Mouse (Mus musculus) yolk sac, embryonic 10.5 days (tissue): ENCODE data around the gene Wdr64.
A peak's percentile ranks its signal among the peaks of the same experiment; 100 is the strongest.

Experiments used
- DNase-seq: peaks from one replicate; pipeline ENCODE4 v3.0.0-alpha.2; 2017; ENCODE audit warnings: low spot score

Gene Wdr64

DNA sequence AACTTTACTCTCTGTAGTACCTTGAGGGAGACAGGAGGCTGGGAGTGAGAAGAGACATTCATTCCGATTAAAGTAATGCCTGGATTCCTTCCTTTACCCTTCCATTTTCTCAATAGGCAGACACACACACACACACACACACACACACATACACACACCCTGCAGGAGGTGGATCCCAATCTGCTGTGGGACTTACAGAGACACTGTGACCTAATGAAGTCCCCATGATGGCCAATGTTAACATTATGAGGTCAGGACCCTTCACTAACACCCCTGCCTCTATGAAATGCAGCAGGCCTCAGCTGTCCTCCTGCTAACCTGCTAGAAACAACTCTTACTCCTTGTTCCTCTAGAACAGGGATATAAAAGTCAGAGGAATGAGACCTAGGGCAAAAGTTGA, at the start of gene Wdr64:
Gene Wdr64 (plus strand): TSS at position 301 of the 400 bp plus-strand sequence.
- DNase-seq: no peak

DNA sequence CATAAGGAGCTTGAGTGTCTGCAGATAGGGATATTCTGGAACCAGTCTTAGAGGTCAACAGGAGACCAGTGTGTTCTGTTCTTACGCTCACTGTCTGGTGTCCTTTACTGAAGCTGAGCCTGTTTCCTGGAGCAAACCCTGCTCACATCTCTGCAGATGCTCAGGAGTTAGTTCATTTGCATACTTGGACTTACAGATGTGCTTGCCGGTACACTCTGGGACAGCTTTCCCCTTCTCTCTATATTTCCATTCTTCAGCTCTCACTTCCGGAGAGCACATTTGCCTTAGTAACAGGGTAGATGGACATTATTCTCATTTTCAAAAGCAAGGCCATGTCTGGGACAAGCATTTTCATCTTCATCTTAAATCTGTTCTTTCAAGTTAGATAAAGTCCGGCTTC, 49.8 kb upstream of the Wdr64 start:
- no peak for DNase-seq

DNA sequence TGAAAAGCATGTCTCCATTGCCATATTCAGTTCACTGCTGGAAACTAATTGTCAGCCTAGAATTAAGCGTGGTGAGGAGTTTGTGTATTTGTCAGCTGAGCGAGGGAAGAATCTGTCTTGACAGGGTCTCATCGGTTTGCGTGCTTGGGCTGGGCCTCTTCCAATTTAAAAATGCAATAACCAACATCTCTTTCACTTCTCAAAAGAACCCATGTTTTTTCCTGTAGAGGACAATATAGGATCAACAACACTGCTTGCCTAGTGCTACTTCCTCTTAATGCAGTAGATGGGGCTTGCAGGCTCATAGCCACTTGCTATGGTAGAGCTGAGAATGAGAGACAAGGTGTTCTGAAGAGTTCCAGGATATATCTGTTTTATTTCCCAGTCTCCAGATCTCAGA, 38.5 kb upstream of the Wdr64 start:
- no peak for DNase-seq

DNA sequence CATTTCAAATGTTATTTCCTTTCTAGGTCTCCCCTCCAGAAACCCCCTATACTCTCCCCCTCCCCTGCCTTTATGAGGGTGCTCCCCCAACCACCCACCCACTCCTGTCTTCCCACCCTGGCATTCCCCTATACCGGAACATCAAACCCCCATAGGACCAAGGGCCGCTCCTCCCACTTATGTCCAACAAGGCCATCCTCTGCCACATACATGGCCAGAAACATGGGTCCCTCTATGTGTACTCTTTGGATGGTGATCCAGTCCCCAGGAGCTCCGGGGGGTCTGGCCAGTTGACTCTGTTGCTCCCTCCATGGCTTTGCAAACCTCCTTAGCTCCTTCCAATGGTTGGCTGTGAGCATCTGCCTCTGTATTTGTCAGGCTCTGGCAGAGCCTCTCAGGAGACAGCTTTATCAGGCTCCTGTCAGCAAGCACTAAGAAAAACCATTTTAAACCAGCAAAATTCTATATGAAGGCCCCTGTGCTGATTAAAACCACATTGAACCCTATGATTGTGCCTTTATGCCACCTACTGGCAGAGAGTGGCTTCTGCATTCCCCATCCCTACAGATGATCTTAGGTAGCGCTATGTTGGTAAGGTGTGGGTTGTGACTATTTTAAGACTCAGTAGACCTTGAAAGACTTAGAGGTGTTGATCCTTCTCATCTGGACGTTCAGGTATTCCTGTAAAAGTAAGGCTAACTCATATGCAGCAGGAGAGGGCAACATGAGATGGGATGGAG, 29.6 kb upstream of the Wdr64 start:
- no peak for DNase-seq

DNA sequence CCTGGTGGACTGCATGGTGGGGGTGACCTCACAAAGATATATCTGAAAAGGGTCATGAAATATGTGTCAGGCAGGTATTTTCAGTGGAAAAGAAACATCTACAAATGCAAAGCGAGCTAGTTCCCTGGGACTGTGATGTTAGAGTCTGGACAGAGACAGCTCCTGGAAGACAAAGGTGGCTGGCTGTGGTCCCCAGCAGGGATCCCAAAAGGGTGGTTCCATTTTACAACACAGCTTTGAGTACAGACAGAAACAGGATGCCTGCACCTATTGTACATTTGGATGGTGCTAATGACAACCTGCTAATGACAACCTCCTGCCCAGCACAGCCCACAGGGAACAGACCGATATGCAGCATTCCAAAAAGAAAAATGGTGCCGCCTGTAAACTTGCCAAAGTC, 28.9 kb upstream of the Wdr64 start:
- no peak for DNase-seq

DNA sequence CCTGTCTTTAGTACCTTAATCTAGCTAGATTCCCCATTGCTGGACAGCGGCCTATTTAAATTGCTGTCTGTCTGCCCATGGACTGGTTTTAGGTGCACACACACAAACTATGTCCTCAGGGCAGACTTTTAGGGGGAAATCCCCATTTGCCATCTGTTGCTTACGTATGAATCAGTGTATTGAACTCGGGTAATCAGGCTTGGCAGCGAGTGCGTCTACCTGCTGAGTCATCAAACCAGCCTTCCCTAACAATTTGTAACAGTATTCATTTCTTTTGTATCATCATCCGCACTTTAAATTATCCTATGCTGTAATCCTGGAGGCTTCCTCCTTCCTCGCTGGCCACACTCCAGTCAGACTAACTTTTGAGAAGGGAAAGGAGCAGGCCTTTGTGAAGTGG, 28.4 kb upstream of the Wdr64 start:
- DNase-seq: no peak

DNA sequence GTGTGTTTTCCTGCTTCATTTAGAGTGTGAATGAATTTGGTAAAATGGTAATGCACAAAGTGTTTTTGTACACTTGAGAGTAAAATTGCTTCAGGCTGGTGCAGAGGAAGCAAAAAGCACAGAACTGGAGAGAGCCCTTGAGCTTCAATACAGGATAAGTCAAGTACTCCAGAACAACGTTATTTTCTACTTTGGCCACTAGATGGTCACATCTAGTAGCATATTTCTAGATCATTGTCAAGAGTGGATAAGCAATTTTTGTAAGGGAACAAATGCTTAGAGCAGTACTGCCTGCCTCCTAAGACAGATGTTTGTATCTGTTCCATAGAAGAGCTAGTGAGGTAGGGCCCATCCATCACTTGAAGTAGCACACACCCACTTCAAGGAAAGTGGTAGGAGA, 26.8 kb upstream of the Wdr64 start:
- DNase-seq: no peak

DNA sequence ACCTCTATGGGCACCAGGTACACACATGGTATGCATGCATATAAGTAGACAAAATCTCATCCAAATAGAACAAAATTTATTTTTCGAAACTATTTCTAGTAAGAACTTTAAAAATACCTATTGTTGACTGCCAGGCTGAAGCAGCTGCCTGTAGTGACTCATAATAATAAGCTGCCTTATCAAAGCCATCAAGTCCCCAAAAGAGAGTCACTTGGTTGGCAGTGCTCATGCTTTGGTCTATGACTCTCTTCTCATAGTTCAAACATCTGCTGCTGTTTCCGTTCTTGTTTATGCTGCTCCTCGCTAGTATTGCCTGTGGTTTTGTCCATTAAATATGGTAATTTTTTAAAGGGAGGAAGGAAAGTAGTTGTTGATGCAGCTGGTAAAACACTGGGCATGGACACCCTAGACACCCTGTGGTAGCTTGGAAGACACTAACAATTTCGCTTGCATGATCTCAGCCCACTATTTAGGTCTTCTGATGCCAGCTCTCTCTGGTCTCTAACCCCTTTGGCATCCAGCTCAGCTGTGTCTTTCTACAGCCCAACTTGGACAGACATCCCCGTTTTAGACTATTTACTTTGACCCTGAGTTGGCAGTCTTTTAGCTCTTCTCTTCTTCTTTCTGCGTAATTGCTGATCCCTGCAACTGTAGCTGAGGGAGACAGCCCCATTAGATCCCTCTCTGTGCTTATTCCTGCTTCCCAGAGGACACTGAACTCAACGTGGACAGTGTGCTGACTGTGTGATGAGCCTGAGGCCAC, 24.6 kb upstream of the Wdr64 start:
- no peak for DNase-seq

DNA sequence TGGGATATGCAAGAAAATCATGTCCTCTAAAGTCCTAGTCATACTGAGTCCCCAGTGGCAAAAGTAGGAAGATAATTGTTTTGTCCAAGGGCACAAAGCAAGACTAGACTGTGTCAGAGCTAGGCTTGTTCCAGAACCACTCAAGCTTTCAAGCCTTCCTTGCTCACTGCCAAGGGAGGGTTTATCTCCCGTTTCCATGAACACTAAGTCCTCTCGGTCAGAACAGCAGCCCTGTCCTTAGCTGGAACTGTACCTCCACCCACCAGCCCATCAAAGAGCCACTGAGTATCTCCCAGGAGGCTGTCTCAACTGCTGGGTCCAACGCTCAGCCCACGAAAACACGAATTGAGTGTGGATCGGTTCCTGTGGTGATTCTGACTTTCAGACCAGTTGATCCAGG, 23.3 kb upstream of the Wdr64 start:
- DNase-seq: no peak

DNA sequence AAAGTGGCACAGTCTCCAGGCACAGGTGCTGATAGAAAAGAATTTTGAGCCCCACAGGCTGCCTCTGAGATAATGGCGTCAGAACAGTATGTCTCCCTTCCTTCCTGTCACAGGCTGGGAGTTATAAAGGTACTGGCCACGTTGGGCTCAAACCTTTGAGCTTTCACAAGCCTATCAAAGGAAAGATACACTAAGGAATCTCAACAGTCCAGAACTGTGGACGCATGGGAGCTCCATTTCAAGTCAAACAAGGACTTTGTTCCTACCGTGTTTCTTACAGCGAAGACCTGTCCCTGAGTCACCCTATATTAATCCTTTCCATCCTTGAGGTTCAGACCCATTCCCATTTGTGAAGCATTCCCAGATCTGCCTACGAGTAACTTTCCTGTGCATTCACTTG, 20.9 kb upstream of the Wdr64 start:
- no peak for DNase-seq

DNA sequence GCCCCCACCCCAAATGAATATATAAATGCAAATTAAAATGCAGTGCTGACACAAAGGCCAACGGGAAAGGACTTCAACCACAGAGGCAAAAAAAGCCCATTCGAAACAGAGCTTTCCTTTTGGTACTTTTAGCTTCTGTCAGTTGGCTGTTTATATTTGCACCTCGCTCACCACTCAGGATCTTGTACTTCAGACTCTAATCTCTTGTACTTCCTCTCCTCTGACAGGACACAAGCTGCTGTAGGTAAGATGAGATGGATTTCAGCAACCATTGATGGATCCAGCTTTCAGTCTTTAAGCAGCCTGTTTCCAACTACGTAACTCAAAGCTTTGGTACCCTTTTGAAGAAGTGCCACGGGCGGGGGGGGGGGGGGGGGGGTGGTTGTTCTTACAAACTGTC, 17.4 kb upstream of the Wdr64 start:
- no peak for DNase-seq

DNA sequence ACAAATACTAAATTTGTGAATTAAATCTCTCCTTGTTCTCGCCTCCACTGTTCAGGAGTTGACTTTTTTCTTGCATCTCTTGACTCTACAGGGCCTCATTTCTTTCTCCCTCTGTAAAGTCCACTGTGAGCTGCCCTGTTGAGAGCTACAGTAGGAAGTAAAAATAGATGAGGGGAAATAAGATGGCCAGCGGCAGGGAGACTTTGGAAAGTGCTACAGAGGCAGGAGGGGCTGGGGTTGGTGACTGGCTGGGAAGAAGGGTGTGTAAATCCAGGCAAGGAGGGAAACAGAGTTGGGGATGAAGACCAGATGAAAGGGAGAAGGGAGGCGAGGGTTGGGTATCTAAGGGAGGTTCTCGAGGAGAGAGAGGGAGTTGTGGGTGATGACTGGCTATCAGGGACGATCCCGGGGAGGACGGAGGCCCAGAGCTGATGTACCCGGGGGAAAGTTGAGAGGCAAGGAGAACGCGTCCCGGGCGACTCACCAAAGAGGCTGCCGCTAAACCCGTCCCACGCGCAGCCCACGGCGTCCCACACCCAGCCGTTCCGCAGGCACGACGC, 6.6 kb upstream of the Wdr64 start:
- DNase-seq: peak; percentile 50

DNA sequence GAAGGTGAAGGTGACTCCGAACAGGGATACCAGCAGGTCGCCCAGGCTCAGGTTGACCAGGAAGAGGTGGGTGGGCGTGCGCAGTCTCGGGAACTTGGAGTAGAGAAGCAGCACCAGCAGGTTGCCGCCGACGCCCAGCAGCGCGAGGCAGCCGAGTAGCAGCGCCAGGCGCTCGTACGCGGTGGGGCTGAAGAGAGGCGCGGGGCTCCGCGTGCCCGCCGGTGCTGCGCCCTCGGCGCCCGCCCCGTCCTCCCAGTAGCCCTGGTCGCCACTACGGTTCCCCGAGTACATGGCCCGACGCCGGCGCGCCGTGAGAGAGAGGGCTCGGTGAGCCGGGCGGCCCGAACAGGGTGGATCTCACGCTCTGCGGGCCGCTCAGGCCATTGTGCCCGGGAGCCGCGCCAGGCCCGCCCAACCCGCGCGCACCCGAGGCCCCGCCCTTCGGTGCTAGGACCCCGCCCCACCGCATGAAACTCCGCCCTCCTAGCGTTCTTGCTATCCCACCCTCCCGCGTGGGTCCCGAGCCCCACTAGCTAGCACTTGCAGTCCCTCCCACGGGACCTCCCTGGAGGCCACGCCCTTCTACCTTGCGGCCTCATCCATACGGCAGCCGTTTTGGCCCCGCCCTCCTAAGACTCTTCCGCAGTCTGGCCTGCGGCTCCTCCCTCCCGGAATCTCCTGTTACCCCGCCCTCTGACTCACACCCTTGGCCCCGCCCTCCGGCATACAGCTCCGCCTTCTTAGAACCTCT, 6.0 kb upstream of the Wdr64 start, which contains the start of the genes Opn3 and Chml:
Gene Opn3 (minus strand): TSS at position 531 of the 751 bp plus-strand sequence.
Gene Chml (minus strand): TSS at position 656 of the 751 bp plus-strand sequence.
- DNase-seq: peak; percentile 99

DNA sequence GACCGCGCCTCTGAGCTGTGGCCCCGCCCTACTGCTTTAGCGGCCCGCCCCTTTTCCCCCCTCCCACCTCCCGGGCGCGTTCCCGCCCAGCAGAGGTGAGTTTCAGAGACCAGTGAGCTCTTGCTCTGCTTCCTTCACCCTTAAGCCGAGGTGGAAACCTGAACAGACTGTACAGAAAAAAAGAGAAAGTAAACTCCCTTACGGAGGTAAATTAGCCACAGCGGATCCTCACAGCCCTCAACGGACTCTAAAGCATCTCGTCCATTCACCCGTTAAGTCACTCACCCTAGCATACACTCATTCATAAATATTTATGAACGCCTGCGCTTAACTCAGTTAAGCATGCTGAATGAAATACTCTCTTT, 5.4 kb upstream of the Wdr64 start:
- no peak for DNase-seq

DNA sequence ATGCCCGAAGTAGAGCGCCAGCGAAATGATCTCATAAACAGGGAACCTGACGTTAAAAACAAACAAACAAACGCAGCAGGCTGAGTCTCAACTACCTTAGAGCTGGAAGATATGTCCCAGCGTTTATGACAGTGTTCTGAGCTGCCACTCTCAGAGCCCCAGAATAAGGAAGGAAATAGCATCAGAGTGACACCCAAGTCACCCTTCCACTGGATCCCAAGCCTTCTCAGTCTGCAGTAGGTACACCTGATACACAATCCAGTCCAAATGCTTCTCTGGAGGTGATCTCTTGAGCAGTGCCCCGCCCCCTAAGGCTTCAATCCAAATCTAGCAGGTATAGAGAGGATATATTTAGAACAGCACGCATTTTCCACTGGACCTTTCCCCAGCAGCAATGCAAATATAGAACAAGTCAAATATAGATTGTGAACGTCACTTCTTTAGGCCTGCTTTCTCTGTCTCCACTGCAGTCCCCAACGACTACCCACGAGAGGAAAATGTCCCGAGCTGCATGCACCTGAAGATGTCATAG, 4.9 kb upstream of the Wdr64 start:
- peak; percentile 7 for DNase-seq

DNA sequence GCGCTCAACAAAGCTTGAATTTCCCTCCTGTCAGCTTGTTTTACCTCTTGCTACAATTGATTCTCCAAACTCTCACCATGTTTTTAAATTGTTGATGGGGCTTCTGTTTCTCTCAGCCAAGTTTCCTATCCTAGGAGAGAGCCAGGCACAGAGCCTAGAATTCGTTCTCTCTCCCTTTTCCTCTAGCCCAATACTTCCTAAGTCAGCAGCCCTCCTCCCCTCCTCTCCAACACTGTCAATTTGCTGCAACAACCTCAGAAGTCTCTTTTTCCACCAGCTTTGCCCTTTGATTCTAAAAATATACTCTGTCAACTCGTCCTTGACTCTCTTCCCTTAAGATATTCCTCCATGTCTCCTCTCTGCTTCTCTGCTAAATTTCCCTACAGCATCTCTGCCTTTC, 982 bp downstream of the Wdr64 start:
- DNase-seq: no peak

DNA sequence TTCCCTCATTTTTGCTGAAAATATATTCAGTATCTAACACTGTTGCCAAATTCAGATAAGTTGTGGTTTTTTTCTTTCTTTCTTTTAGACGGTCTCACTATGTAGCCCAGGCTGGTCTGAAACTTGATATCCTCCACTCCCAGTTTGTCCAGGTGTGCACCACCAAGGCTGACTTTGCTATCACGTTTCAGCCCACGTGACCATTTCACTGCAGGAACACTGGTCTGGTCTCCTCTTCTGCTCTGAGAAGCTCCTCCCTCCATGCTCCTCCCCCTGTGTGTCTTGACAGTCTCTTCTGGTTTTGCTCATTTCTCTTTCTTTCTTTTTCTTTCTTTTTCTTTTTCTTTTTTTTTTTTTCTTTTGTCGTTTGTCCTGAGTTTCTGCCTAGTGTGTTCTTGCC, 1.4 kb downstream of the Wdr64 start:
- no peak for DNase-seq

DNA sequence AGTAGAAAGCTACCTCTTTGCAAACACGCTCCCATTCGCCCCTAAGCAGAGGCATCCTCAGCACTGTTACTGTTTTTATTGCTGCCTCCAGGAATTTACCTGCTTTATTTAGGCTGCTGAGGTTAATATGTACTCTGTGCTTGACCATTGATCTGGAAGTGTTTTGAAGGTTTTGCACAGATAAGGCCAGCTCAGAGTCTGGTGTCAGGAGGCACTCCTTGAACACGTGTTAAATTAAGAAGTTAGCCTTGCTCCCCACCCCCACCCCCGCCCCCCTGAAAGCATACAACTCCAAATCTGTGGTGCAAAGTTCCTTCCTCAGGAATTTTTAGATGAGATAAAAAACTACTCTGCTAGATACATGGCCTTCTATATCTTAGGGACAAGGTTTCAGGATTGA, 2.8 kb downstream of the Wdr64 start:
- peak; percentile 85 for DNase-seq

DNA sequence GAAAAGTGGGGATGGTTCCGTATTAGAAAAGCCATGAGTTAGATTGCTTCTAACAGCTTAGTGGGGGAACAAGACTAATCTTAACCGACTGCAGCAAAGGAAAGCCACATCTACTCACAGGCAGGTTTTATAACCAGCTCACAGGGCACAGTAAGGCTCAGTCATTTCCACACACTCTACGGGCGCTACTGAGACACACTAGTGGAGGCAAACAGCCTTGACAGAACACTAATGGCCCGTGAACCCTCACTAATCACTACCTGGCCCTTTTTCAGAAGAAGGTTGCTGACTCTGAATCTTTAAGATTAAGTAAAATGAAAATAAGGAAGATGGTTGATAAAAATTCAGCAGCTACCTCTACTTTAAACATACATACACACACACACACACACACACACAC, 9.2 kb downstream of the Wdr64 start:
- DNase-seq: no peak

DNA sequence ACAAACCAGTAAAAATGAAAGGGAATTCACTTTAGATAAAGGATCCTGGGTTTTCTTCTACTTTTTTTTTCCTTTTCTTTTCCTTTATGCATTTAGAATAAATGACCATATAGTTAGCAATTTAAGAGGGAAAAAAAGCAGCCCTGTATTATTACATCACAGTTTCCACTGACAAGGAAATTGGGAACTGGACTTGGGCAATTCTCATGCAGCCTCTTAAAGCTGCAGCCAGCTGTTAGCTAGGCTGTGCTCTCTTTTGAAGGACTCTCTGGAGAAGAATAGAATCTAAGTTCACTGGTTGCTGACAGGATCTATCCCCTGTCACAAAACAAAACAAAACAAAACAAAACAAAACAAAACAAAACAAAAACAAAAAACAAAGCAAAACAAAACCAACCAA, 9.6 kb downstream of the Wdr64 start:
- DNase-seq: no peak

DNA sequence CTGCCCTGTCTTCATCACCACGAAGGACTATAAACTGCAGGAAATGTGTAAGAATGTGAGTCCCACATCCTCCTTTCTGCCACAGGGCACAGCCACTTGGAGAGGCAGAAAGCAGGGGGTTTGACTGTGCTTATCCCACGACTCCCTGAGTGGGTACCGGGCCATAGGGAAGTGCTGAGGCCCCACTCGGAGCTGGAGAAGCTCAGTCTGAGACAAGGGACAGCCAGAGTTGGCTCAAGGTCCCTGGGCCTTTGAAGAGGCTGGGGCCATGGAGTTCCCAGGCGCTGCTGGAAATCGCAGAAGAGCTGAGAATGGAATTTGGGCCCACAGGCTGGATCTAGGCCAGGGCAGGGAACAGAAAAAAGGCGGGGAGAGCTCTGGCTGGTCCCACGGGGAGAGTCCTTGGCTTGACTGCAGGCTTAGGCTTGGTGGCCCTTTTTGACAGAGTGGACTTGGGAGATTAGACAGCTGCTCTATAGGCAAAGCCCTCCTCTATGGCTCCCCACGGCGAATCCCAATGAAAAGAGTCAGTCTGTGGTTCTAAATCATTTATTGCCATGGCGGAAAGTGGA, 14.0 kb downstream of the Wdr64 start:
- DNase-seq: no peak

DNA sequence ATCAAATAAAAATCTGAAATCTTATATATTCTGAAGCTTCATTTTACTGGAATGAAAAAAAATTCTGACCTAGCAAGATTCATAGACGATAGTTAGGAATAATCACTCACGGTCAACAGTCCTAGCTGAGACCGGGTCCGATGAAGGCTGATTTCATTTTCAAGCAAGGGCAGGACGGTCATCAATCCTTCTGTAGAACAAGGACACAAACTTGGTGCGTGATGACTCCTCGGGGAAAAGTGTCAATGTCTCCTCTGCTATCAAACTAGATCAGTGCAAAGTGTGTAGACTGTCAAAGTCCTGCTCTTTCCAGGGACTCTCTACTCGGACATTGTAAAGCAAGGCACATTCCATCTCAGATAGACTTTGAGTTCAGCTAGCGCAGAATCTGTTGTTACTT, 18.4 kb downstream of the Wdr64 start:
- no peak for DNase-seq
